Mouse (Mus musculus) C2C12 (cell line): ENCODE measurements around the gene Cecr2.

Source experiments
- CEBPB ChIP-seq: IDR thresholded peaks from one replicate; pipeline ENCODE4 v1.6.1; 2011; ENCODE audit warnings: low read depth, mild to moderate bottlenecking, control low read depth, moderate library complexity
- CTCF ChIP-seq: IDR thresholded peaks from one replicate; pipeline ENCODE4 v1.5.1; 2011; ENCODE audit not compliant: control insufficient read depth, insufficient read depth, insufficient read length
- MAX ChIP-seq: IDR thresholded peaks from one replicate; pipeline ENCODE4 v1.6.1; 2011; ENCODE audit warnings: mild to moderate bottlenecking, control low read depth
- MYOD1 ChIP-seq: IDR thresholded peaks from one replicate; pipeline ENCODE4 v1.6.1; 2011; ENCODE audit warnings: low read depth; ENCODE audit not compliant: control insufficient read depth, insufficient read length
- USF1 ChIP-seq: IDR thresholded peaks from one replicate; pipeline ENCODE4 v1.6.1; 2011; ENCODE audit warnings: low read depth, mild to moderate bottlenecking, control low read depth, moderate library complexity

GRCm38 (mm10) chr6:120761151-120761550 is 95.0 kb downstream of the Cecr2 start:
- TF ChIP-seq CTCF (no peak), CEBPB (no peak), MAX (no peak), MYOD1 (no peak), USF1 (no peak)
